Mouse (Mus musculus): ENCODE data around the gene Dennd6a.
"Not testable (repeated sequence)": the region's sequence is repeated elsewhere in the genome, so short reads cannot be mapped to it uniquely, and the experiment has no call there.

Gene Dennd6a

GRCm38 (mm10) chr14:26643006-26643624, 69.5 kb downstream of the Dennd6a start:
- in situ Hi-C loops (cut with MboI), result no loop called here

- in situ Hi-C loops (cut with MboI), result no loop called here
Measured at GRCm38 (mm10) chr14:26645989-26646650, 72.5 kb downstream of the Dennd6a start.

- in situ Hi-C loops (cut with MboI), result no loop called here
Measured at GRCm38 (mm10) chr14:26647811-26648210, 74.2 kb downstream of the Dennd6a start.

- in situ Hi-C loops (cut with MboI), result loop anchor here (10.0 kb wide), 1 partner anchor 157 kb away; no protein-coding TSS in a partner anchor
Measured at GRCm38 (mm10) chr14:26651901-26652300, 78.2 kb downstream of the Dennd6a start.

- in situ Hi-C loops (cut with MboI), result loop anchor here (10.0 kb wide), 1 partner anchor 163 kb away; no protein-coding TSS in a partner anchor
Measured at GRCm38 (mm10) chr14:26658178-26658577, 84.5 kb downstream of the Dennd6a start.

GRCm38 (mm10) chr14:26660233-26660632, 86.6 kb downstream of the Dennd6a start:
- in situ Hi-C loops (cut with MboI), result no loop called here

- in situ Hi-C loops (cut with MboI), result no loop called here
Measured at GRCm38 (mm10) chr14:26662016-26662415, 88.4 kb downstream of the Dennd6a start.

- in situ Hi-C loops (cut with MboI), result no loop called here
Measured at GRCm38 (mm10) chr14:26662488-26662887, 88.8 kb downstream of the Dennd6a start.

- in situ Hi-C loops (cut with MboI), result no loop called here
Measured at GRCm38 (mm10) chr14:26663851-26664250, 90.2 kb downstream of the Dennd6a start.

- in situ Hi-C loops (cut with MboI), result no loop called here
Measured at GRCm38 (mm10) chr14:26667991-26668370, 94.3 kb downstream of the Dennd6a start.

GRCm38 (mm10) chr14:26668371-26669291, 95.0 kb downstream of the Dennd6a start:
- in situ Hi-C loops (cut with MboI), result no loop called here

GRCm38 (mm10) chr14:26669292-26670073, 95.8 kb downstream of the Dennd6a start, which contains the start of gene Pde12:
Pde12 (minus strand) TSS chr14:26669883.
- in situ Hi-C loops (cut with MboI), result no loop called here

- in situ Hi-C loops (cut with MboI), result no loop called here
Measured at GRCm38 (mm10) chr14:26670964-26671363, 97.3 kb downstream of the Dennd6a start.

- in situ Hi-C loops (cut with MboI), result not testable (repeated sequence)
Measured at GRCm38 (mm10) chr14:26671870-26672615, 98.4 kb downstream of the Dennd6a start.

GRCm38 (mm10) chr14:26674476-26675169, 101.0 kb downstream of the Dennd6a start:
- in situ Hi-C loops (cut with MboI), result not testable (repeated sequence)

- in situ Hi-C loops (cut with MboI), result no loop called here
Measured at GRCm38 (mm10) chr14:26675371-26675770, 101.7 kb downstream of the Dennd6a start.

GRCm38 (mm10) chr14:26675791-26676190, 102.1 kb downstream of the Dennd6a start:
- in situ Hi-C loops (cut with MboI), result no loop called here

All from mature B cell (primary cell).